Mouse (Mus musculus): Measurements from ENCODE around the gene Ippk.

- no peak for TF ChIP-seq CTCF (IDR thresholded peaks at IDR 0.05; ENCODE audit: insufficient read depth, low read depth, low read length)
- no peak for TF ChIP-seq POLR2A (IDR thresholded peaks at IDR 0.05; ENCODE audit: insufficient read depth, low read depth, low read length)
Measured at GRCm38 (mm10) chr13:49492376-49493368, 71.6 kb downstream of the Ippk start, which contains the start of gene Tes3-ps.
